Mouse (Mus musculus): ENCODE results near the gene Gng7.

DNA sequence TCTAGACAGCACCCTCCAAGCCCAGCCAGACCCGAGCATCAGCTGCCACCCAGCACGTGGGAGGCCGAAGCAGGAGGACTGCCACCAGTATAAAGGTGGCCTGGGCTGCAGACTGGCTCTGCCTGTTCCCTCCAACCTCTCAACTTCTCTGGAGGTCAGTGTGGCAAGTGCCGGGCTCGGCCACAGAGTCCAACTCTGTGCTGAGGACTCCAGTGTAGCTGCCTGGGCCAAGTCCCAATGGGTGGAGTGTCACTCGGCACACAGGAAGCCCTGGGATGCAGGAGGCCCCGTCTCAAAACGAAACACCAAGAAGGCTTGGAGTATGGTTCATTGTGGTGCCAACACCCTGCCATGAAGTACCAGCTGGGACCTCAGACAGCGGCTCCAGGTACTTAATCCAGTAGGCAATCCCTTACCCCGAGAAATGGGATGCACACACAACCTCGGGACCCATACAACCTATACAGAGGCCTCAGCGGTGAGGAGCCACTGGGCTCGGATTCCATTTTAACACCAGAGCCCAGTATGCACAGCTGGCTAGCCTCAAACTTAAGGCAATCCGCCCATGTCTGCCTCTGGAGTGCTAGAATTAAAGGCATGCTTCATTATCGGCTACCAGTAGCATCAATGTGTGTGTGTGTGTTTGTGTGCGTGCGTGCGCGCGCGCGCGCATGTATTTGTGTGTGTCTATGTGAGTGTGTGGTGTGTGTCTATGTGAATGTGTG is 42.8 kb upstream of the Gng7 start:
- TF ChIP-seq POLR2A (IDR thresholded peaks at IDR 0.05; ENCODE audit: borderline replicate concordance, extremely low read depth, low read depth, low read length) (no peak), CTCF (IDR thresholded peaks at IDR 0.05; ENCODE audit: insufficient read depth, low read length) (no peak)
